Mouse (Mus musculus): ENCODE data around the gene Mipep.

- peak; percentile 69 for TF ChIP-seq CTCF (conservative IDR thresholded peaks at IDR 0.05; ENCODE audit: insufficient read depth, insufficient read length, low read depth, low read length)
- no peak for TF ChIP-seq POLR2A (IDR thresholded peaks at IDR 0.05; ENCODE audit: low read depth, low read length)
These were observed 5.7 kb downstream of the Mipep start for GRCm38 (mm10) chr14:60790103-60790502.

Measured in kidney, adult 2 months (tissue).